Mouse (Mus musculus) thymus, adult 18-20 months (tissue): Measurements from ENCODE around the gene Exoc6b.
"Not testable (repeated sequence)": the region's sequence is repeated elsewhere in the genome, so short reads cannot be mapped to it uniquely, and the experiment has no call there.

Experiments used
- DNase-seq, 2 experiments: peaks; one replicate each; pipeline ENCODE4 v3.0.0; 2022; ENCODE audit warnings: mixed read lengths in 2 of 2

The Exoc6b gene

GRCm38 (mm10) chr6:84619166-84619565 is 450.1 kb downstream of the Exoc6b start:
- DNase-seq, result no peak

- DNase-seq, result peak in 1 of 2 experiments; percentile 41
Observed at GRCm38 (mm10) chr6:84617051-84617450, 452.3 kb downstream of the Exoc6b start.

- no peak for DNase-seq
Observed at GRCm38 (mm10) chr6:84616586-84616985, 452.7 kb downstream of the Exoc6b start.

- DNase-seq, result no peak
Observed at GRCm38 (mm10) chr6:84613561-84613960, 455.8 kb downstream of the Exoc6b start.

- DNase-seq, result no peak
Observed at GRCm38 (mm10) chr6:84601136-84601889, 468.0 kb downstream of the Exoc6b start.

- DNase-seq, result not testable (repeated sequence)
Observed at GRCm38 (mm10) chr6:84599296-84599695, 470.0 kb downstream of the Exoc6b start.

- DNase-seq, result no peak
Observed at GRCm38 (mm10) chr6:84598725-84599124, 470.6 kb downstream of the Exoc6b start.

GRCm38 (mm10) chr6:84594626-84595025 is 474.7 kb downstream of the Exoc6b start:
- no peak for DNase-seq

- no peak for DNase-seq
Observed at GRCm38 (mm10) chr6:84593693-84594092, 475.6 kb downstream of the Exoc6b start, which contains the start of gene Cyp26b1. Gene Cyp26b1, minus strand, starts transcription at chr6:84593908.

GRCm38 (mm10) chr6:84590961-84591745 is 478.2 kb downstream of the Exoc6b start:
- no peak for DNase-seq

- DNase-seq, result no peak
Observed at GRCm38 (mm10) chr6:84589742-84590686, 479.3 kb downstream of the Exoc6b start.

GRCm38 (mm10) chr6:84588895-84589652 is 480.2 kb downstream of the Exoc6b start:
- no peak for DNase-seq

GRCm38 (mm10) chr6:84588221-84588894 is 481.0 kb downstream of the Exoc6b start:
- no peak for DNase-seq

- no peak for DNase-seq
Observed at GRCm38 (mm10) chr6:84587471-84588101, 481.7 kb downstream of the Exoc6b start.

GRCm38 (mm10) chr6:84586551-84587200 is 482.6 kb downstream of the Exoc6b start:
- DNase-seq, result no peak

- DNase-seq, result no peak
Observed at GRCm38 (mm10) chr6:84585686-84586300, 483.5 kb downstream of the Exoc6b start.

GRCm38 (mm10) chr6:84584783-84585685 is 484.3 kb downstream of the Exoc6b start:
- DNase-seq, result no peak
